Mouse (Mus musculus): Measurements from ENCODE around the gene Snip1. TPM values are rescaled to one million over a fixed set of nuclear protein-coding genes. Genes with fewer than 3 reads are reported as not detected.

Snip1 gene
- polyA plus RNA-seq, 1 experiment from 2014 or later, result 30.5 TPM

- no peak for ATAC-seq (ENCODE audit: insufficient number of reproducible peaks, low FRiP score, low TSS enrichment, low read depth)
- no peak overlapping the region for H3K4me3 ChIP-seq
- no peak overlapping the region for H3K9ac ChIP-seq
- H3K36me3 ChIP-seq, result peaks cover 2% of the 10 kb centered on the region
- H3K4me1 ChIP-seq, result peaks cover 26% of the 10 kb centered on the region
- 0 out of 2 replicates have a peak, but pooled peaks cover 5% of the 10 kb centered on the region for H3K27me3 ChIP-seq
- no peaks in the 10 kb centered on the region for H3K9me3 ChIP-seq
- H3K27ac ChIP-seq, result no peak overlapping the region
- no peak overlapping the region for H3K4me2 ChIP-seq
- 72% methylated on average over 8 of the region's 8 CpGs for WGBS
These were observed 2.6 kb upstream of the Snip1 start for GRCm38 (mm10) chr4:125063829-125064228.

- Histone ChIP-seq H3K4me1 (peaks cover 23% of the 10 kb centered on the region), H3K27me3 (0 out of 2 replicates have a peak, but pooled peaks cover 5% of the 10 kb centered on the region), H3K36me3 (peaks cover 21% of the 10 kb centered on the region), H3K27ac (peak within 1 kb of the TSS; percentile 72), H3K9ac (peak within 1 kb of the TSS; percentile 79), H3K9me3 (no peaks in the 10 kb centered on the region), H3K4me3 (peak within 1 kb of the TSS; percentile 92), H3K4me2 (peak within 1 kb of the TSS; percentile 69)
- WGBS, result 2% methylated on average over 26 of the region's 26 CpGs
- ATAC-seq (ENCODE audit: insufficient number of reproducible peaks, low FRiP score, low TSS enrichment, low read depth), result no peak; the same call in 1 of the 2 replicates
These were observed 760 bp upstream of the Snip1 start, which contains the start of gene Dnali1 for GRCm38 (mm10) chr4:125065517-125066307. Gene Dnali1 (minus strand): TSS chr4:125065703.

- Histone ChIP-seq H3K36me3 (peaks cover 53% of the 10 kb centered on the region), H3K9ac (no peak overlapping the region), H3K27me3 (no peaks in the 10 kb centered on the region), H3K4me2 (no peak overlapping the region), H3K27ac (no peak overlapping the region), H3K4me1 (no peaks in the 10 kb centered on the region), H3K4me3 (no peak overlapping the region), H3K9me3 (no peaks in the 10 kb centered on the region)
- WGBS, result 87% methylated on average over 2 of the region's 2 CpGs
- no peak for ATAC-seq (ENCODE audit: insufficient number of reproducible peaks, low FRiP score, low TSS enrichment, low read depth)
These were observed 11.2 kb downstream of the Snip1 start for GRCm38 (mm10) chr4:125077700-125078099.

GRCm38 (mm10) chr4:125078698-125079097 lies 12.2 kb downstream of the Snip1 start:
- WGBS, result 91% methylated on average over 2 of the region's 2 CpGs
- no peak overlapping the region for H3K4me3 ChIP-seq
- no peak for ATAC-seq (ENCODE audit: insufficient number of reproducible peaks, low FRiP score, low TSS enrichment, low read depth)
- H3K9ac ChIP-seq, result no peak overlapping the region
- H3K4me1 ChIP-seq, result no peaks in the 10 kb centered on the region
- H3K27ac ChIP-seq, result no peak overlapping the region
- H3K36me3 ChIP-seq, result peaks cover 43% of the 10 kb centered on the region
- H3K27me3 ChIP-seq, result no peaks in the 10 kb centered on the region
- H3K9me3 ChIP-seq, result no peaks in the 10 kb centered on the region
- H3K4me2 ChIP-seq, result no peak overlapping the region

- Histone ChIP-seq H3K36me3 (peaks cover 28% of the 10 kb centered on the region), H3K4me3 (peak within 1 kb of the TSS; percentile 94), H3K9ac (peak within 1 kb of the TSS; percentile 87)
These were observed 18.2 kb downstream of the Snip1 start, which contains the start of gene Meaf6 for GRCm38 (mm10) chr4:125084403-125085345. Gene Meaf6 (plus strand): TSS chr4:125085134.

GRCm38 (mm10) chr4:125085346-125085841 lies 18.9 kb downstream of the Snip1 start:
- peak; percentile 88 for ATAC-seq (ENCODE audit: insufficient number of reproducible peaks, low FRiP score, low TSS enrichment, low read depth)
- peak overlapping the region; percentile 97 for H3K27ac ChIP-seq
- H3K4me3 ChIP-seq, result peak overlapping the region; percentile 94
- under 1% methylated on average over 45 of the region's 45 CpGs for WGBS
- peaks cover 18% of the 10 kb centered on the region for H3K4me1 ChIP-seq
- H3K9me3 ChIP-seq, result no peaks in the 10 kb centered on the region
- no peaks in the 10 kb centered on the region for H3K27me3 ChIP-seq
- peak overlapping the region; percentile 87 for H3K4me2 ChIP-seq
- peaks cover 35% of the 10 kb centered on the region for H3K36me3 ChIP-seq
- H3K9ac ChIP-seq, result peak overlapping the region; percentile 87

More at GRCm38 (mm10) chr4:125084403-125085345, 18.2 kb downstream of the Snip1 start, which contains the start of gene Meaf6:
- peak within 1 kb of the TSS; percentile 87 for H3K4me2 ChIP-seq
- H3K4me1 ChIP-seq, result peaks cover 18% of the 10 kb centered on the region
- 1% methylated on average over 63 of the region's 63 CpGs for WGBS
- H3K27me3 ChIP-seq, result no peaks in the 10 kb centered on the region
- peak; percentile 86 for ATAC-seq (ENCODE audit: insufficient number of reproducible peaks, low FRiP score, low TSS enrichment, low read depth)
- H3K27ac ChIP-seq, result peak within 1 kb of the TSS; percentile 97
- no peaks in the 10 kb centered on the region for H3K9me3 ChIP-seq

GRCm38 (mm10) chr4:125093031-125093430 lies 26.6 kb downstream of the Snip1 start:
- WGBS, result 89% methylated on average over 5 of the region's 5 CpGs
- peaks cover 47% of the 10 kb centered on the region for H3K36me3 ChIP-seq
- ATAC-seq (ENCODE audit: insufficient number of reproducible peaks, low FRiP score, low TSS enrichment, low read depth), result no peak

GRCm38 (mm10) chr4:125096066-125096465 lies 29.6 kb downstream of the Snip1 start:
- Histone ChIP-seq H3K4me2 (no peak overlapping the region), H3K27ac (no peak overlapping the region), H3K9ac (no peak overlapping the region), H3K4me1 (no peaks in the 10 kb centered on the region), H3K9me3 (no peaks in the 10 kb centered on the region), H3K4me3 (no peak overlapping the region), H3K27me3 (no peaks in the 10 kb centered on the region), H3K36me3 (peaks cover 21% of the 10 kb centered on the region)
- no peak for ATAC-seq (ENCODE audit: insufficient number of reproducible peaks, low FRiP score, low TSS enrichment, low read depth)
- 86% methylated on average over 5 of the region's 5 CpGs for WGBS

More at GRCm38 (mm10) chr4:125093031-125093430, 26.6 kb downstream of the Snip1 start:
- Histone ChIP-seq H3K27me3 (no peaks in the 10 kb centered on the region), H3K27ac (no peak overlapping the region), H3K9me3 (no peaks in the 10 kb centered on the region), H3K4me1 (no peaks in the 10 kb centered on the region), H3K4me3 (no peak overlapping the region), H3K9ac (no peak overlapping the region), H3K4me2 (no peak overlapping the region)

- WGBS, result 79% methylated on average over 4 of the region's 4 CpGs
- ATAC-seq (ENCODE audit: insufficient number of reproducible peaks, low FRiP score, low TSS enrichment, low read depth), result no peak
- no peak overlapping the region for H3K4me3 ChIP-seq
- no peak overlapping the region for H3K4me2 ChIP-seq
- H3K36me3 ChIP-seq, result peaks cover 18% of the 10 kb centered on the region
- H3K27ac ChIP-seq, result no peak overlapping the region
- H3K27me3 ChIP-seq, result no peaks in the 10 kb centered on the region
- no peak overlapping the region for H3K9ac ChIP-seq
- H3K9me3 ChIP-seq, result no peaks in the 10 kb centered on the region
- no peaks in the 10 kb centered on the region for H3K4me1 ChIP-seq
These were observed 30.9 kb downstream of the Snip1 start for GRCm38 (mm10) chr4:125097412-125097811.

GRCm38 (mm10) chr4:125099458-125099857 lies 33.0 kb downstream of the Snip1 start:
- Histone ChIP-seq H3K9me3 (no peaks in the 10 kb centered on the region), H3K4me1 (no peaks in the 10 kb centered on the region), H3K27ac (no peak overlapping the region), H3K9ac (no peak overlapping the region), H3K27me3 (no peaks in the 10 kb centered on the region), H3K4me3 (no peak overlapping the region), H3K36me3 (peaks cover 22% of the 10 kb centered on the region), H3K4me2 (no peak overlapping the region)
- ATAC-seq (ENCODE audit: insufficient number of reproducible peaks, low FRiP score, low TSS enrichment, low read depth), result no peak
- WGBS, result 7% methylated on average over 8 of the region's 8 CpGs

GRCm38 (mm10) chr4:125101334-125101733 lies 34.9 kb downstream of the Snip1 start:
- Histone ChIP-seq H3K27me3 (no peaks in the 10 kb centered on the region), H3K36me3 (peaks cover 33% of the 10 kb centered on the region)
- WGBS, result 64% methylated on average over 13 of the region's 13 CpGs

More at GRCm38 (mm10) chr4:125101334-125101733, 34.9 kb downstream of the Snip1 start:
- Histone ChIP-seq H3K9ac (no peak overlapping the region), H3K4me3 (no peak overlapping the region), H3K4me1 (no peaks in the 10 kb centered on the region), H3K9me3 (no peaks in the 10 kb centered on the region), H3K4me2 (no peak overlapping the region), H3K27ac (no peak overlapping the region)
- ATAC-seq (ENCODE audit: insufficient number of reproducible peaks, low FRiP score, low TSS enrichment, low read depth), result no peak
